Mouse (Mus musculus) large intestine, adult 2 months (tissue): ENCODE measurements at regions not wholly inside any gene's neighbourhood (a gene's known extent, or its start where the extent isn't known, plus 50 kb on each side); places are given as distances from the start of the nearest gene placed in this dataset.

ENCODE experiments used
- DNase-seq: peaks from one replicate; pipeline ENCODE4 v3.0.0-alpha.2; 2012; ENCODE audit warnings: low read depth, low spot score
- WGBS: fragments of 180-500 bp; shearing (Covaris S2); methylation state at CpG from one replicate; pipeline ENCODE4 v1.1.7; 2018; 5-methylcytosine and 5-hydroxymethylcytosine counted together

DNA sequence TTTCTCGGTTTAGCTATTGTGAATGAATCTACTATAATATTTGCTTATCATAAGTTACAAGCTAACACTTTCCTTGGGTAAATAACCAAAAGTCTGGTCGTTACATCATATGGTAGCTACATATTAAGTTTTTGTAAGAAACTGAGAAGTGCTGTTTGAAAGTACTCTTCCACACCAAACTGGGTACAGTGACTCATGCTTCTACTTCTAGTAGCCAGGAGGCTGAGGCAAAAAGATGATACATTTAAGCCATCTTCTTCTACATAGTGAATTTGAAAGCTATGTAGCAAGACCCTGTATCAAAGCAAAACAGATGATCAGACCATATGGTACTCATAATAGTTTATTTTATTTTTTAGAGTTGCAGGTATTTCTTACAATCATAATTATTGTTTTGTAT lies 335.8 kb upstream of the Frg1 start:
- WGBS: 39% methylated on average over 2 of the region's 2 CpGs
- no peak for DNase-seq

DNA sequence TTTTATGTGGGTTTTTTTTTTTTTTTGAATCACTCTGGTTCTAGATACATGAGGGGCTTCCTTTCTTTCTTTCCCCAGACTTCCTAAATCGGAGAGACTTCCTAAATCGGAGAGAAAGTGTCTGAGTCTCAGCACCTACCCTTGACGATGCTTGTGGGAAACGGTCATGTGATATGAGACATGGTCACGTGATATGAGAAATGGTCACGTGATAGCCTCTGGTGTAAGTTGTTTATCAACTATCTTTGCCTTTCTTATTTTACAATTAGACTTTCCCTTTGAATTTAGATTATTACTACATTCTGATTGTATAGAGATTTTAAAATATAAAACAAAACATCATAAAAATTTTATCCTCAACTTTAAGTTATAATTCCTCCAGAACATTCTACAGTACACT lies 330.1 kb upstream of the Frg1 start:
- 91% methylated on average over 6 of the region's 6 CpGs for WGBS
- no peak for DNase-seq

DNA sequence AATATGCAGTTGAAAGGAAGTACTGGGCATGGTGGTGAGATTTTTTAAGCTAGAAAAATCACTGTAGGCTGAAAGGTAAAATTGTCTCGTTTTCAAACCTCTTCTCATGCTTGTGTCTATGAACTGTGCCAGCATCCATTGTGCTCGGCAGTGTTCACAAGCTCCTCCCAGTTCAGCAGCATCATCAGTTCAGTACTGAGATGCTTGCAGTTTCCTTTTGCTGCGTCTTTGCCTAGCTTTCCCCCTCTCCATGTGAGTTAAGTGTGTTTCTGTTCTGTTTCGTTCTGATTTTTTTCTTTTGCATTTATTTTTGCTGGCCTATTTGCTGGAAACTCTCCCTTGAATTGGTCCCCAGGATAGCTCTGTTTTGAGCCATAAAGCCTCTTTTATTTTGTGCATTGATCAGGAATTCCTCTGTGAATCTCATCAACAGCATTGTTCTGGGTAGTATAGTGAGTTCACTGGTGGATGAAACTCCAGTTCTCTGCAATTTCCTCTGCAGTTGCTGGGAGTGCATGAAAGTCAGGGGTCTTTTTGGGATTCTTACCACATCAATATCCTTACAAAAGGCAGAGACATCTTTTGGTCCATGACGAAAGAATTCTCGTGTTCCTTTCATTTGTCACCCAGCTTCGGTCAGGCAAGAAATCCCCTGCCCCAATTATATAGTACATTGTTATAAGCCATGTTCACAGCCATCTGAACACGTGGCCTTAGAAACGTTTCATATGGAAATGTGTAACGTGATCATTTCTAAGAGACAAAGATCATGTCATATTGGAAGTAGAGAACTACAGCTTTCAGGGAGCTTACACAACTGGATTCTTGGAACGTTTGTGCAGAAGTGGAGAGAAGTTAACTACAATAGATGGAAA lies 326.2 kb upstream of the Frg1 start:
- 76% methylated on average over 11 of the region's 11 CpGs for WGBS
- no peak for DNase-seq

DNA sequence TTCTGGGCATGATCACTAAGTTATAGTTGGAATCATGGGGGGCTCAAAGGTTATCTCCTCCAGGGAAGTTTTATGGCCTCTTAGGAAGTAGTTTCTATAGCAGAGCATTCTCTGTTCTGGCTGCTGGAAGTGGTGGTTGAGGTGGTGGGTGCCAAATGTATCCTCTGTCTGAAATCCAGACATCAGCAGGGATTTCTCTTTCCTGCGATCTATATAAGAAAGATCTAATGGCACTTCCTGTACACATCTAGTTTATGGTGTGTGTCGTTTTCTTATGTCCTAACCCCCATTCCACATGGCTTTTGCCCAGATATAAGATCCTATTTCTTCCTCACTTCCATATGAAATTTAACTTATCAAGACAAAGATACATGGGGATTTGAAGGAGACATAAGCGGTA lies 300.1 kb upstream of the Frg1 start:
- DNase-seq: no peak
- WGBS: 77% methylated on average over 3 of the region's 3 CpGs

DNA sequence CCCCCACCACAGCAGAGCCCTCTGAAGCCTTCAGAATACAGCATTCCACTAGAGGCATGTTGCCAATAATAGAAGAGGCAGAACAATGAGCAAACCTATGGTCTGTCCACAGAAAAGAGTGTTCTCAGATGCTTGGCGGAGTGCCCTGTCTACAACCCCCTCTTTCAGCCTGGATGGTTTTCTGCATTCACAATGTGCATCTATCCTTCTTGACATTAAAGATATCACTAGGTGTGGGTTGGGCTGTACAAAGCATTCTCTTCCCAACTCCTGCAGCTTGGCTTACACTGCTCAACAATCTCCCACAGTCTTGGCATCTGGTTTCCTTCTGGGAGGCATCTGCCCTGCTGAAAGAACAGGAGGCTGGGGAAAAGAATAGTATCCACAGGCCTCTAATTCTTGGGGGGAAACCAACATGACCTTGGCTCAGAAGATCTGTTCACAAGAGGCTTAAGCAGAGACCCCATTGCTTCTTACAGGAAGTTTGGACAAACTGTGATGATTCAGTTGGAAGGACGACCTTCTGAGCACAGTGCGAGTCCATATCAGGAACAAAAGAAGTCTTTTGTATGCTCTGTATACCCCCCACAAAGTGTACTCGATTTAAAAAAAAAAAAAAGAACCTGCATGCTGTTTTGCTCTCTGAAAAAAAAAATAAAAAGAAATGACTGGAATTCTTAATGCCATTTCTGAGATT lies 296.9 kb upstream of the Frg1 start:
- no peak for DNase-seq
- 70% methylated on average over 4 of the region's 4 CpGs for WGBS

DNA sequence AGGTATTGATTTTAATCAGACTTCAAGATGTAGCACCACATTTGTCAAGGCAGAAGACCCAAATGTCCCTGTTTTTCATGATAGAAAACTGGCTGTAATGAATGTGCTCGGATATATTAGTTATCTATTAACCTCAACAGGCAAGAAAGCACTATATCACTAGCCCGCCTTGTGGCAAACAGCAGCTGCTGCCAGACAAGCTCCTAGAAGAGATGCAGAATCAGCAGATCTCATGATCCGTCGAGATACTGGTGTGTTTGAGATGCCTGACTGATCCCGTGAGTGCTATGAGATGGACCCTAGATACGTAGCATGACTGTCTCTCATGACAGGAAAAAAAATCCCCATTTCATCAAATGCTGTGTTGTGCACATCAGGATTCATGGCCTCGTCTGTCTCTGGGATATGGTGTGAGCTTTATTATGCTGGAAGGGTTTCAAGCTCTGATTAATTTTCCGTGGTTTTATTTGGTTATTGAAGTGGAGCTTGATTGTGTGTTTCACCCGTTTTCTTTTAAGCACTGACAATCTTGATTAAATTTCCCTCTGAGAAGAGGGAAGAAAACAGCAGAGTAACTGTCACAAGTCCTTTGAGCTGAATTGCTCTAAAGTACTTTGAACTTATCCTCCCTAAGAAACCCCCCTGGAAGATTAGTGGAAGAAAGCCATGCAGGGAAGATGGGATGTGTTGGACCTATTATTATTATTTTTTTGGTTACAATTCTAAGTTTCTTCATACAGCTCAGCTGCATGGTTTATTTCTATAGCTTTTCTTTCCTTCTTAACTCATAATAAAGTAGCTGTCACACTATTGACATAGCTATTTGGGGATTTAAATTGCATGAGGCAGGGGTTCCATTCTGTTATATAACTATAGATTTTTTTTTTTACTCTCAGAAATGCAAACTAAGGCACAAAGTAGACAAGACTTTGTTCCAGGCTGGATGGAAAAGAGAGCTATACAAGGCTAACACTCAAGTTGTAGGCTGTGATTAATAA lies 287.4 kb upstream of the Frg1 start:
- 39% methylated on average over 9 of the region's 9 CpGs for WGBS
- DNase-seq: no peak
